Mouse (Mus musculus) retina, embryonic 14.5 days (tissue): ENCODE data around the gene Nfatc2.

Source experiments
- DNase-seq: peaks from one replicate; pipeline ENCODE4 v3.0.0-alpha.2; 2015; ENCODE audit warnings: low spot score

The Nfatc2 gene

GRCm38 (mm10) chr2:168579109-168579508 lies 22.3 kb downstream of the Nfatc2 start:
- DNase-seq: no peak

GRCm38 (mm10) chr2:168578132-168578531 lies 23.3 kb downstream of the Nfatc2 start:
- no peak for DNase-seq

- no peak for DNase-seq
These were observed 24.1 kb downstream of the Nfatc2 start for GRCm38 (mm10) chr2:168577381-168577780.

- no peak for DNase-seq
These were observed 25.6 kb downstream of the Nfatc2 start for GRCm38 (mm10) chr2:168575834-168576233.

- DNase-seq: no peak
These were observed 26.5 kb downstream of the Nfatc2 start for GRCm38 (mm10) chr2:168574934-168575333.

- no peak for DNase-seq
These were observed 27.6 kb downstream of the Nfatc2 start for GRCm38 (mm10) chr2:168573866-168574265.

GRCm38 (mm10) chr2:168571241-168571640 lies 30.2 kb downstream of the Nfatc2 start:
- no peak for DNase-seq

- DNase-seq: no peak
These were observed 35.8 kb downstream of the Nfatc2 start for GRCm38 (mm10) chr2:168565538-168566253.

- no peak for DNase-seq
These were observed 38.3 kb downstream of the Nfatc2 start for GRCm38 (mm10) chr2:168563184-168563583.

- DNase-seq: no peak
These were observed 44.4 kb downstream of the Nfatc2 start for GRCm38 (mm10) chr2:168557035-168557434.

GRCm38 (mm10) chr2:168555897-168556670 lies 45.4 kb downstream of the Nfatc2 start:
- no peak for DNase-seq

- no peak for DNase-seq
These were observed 47.9 kb downstream of the Nfatc2 start for GRCm38 (mm10) chr2:168553541-168553961.

- no peak for DNase-seq
These were observed 49.1 kb downstream of the Nfatc2 start for GRCm38 (mm10) chr2:168552405-168552804.

- no peak for DNase-seq
These were observed 50.2 kb downstream of the Nfatc2 start for GRCm38 (mm10) chr2:168551218-168551617.

GRCm38 (mm10) chr2:168549326-168549725 lies 52.1 kb downstream of the Nfatc2 start:
- DNase-seq: no peak

- DNase-seq: no peak
These were observed 53.4 kb downstream of the Nfatc2 start for GRCm38 (mm10) chr2:168548008-168548407.

- no peak for DNase-seq
These were observed 55.4 kb downstream of the Nfatc2 start for GRCm38 (mm10) chr2:168545901-168546557.

GRCm38 (mm10) chr2:168544102-168544501 lies 57.4 kb downstream of the Nfatc2 start:
- no peak for DNase-seq

GRCm38 (mm10) chr2:168543026-168543425 lies 58.4 kb downstream of the Nfatc2 start:
- DNase-seq: no peak

- no peak for DNase-seq
These were observed 60.2 kb downstream of the Nfatc2 start for GRCm38 (mm10) chr2:168541223-168541622.

- DNase-seq: no peak
These were observed 61.7 kb downstream of the Nfatc2 start for GRCm38 (mm10) chr2:168539594-168540222.

- no peak for DNase-seq
These were observed 62.4 kb downstream of the Nfatc2 start for GRCm38 (mm10) chr2:168539026-168539425.
